Mouse (Mus musculus): ENCODE data around the gene Atxn1.

Gene Atxn1

GRCm38 (mm10) chr13:45962776-45963175, 2.0 kb downstream of the Atxn1 start:
- no peak for DNase-seq (ENCODE audit: low spot score)

- DNase-seq (ENCODE audit: low spot score), result no peak
Measured at GRCm38 (mm10) chr13:45961871-45962630, 2.8 kb downstream of the Atxn1 start.

GRCm38 (mm10) chr13:45960311-45960965, 4.4 kb downstream of the Atxn1 start:
- DNase-seq (ENCODE audit: low spot score), result no peak

GRCm38 (mm10) chr13:45958306-45958705, 6.5 kb downstream of the Atxn1 start:
- no peak for DNase-seq (ENCODE audit: low spot score)

GRCm38 (mm10) chr13:45957629-45958028, 7.2 kb downstream of the Atxn1 start:
- DNase-seq (ENCODE audit: low spot score), result no peak

- DNase-seq (ENCODE audit: low spot score), result no peak
Measured at GRCm38 (mm10) chr13:45956287-45956686, 8.5 kb downstream of the Atxn1 start.

- DNase-seq (ENCODE audit: low spot score), result no peak
Measured at GRCm38 (mm10) chr13:45955370-45956055, 9.3 kb downstream of the Atxn1 start.

- no peak for DNase-seq (ENCODE audit: low spot score)
Measured at GRCm38 (mm10) chr13:45953098-45953497, 11.7 kb downstream of the Atxn1 start.

GRCm38 (mm10) chr13:45951071-45951645, 13.7 kb downstream of the Atxn1 start:
- no peak for DNase-seq (ENCODE audit: low spot score)

- DNase-seq (ENCODE audit: low spot score), result no peak
Measured at GRCm38 (mm10) chr13:45950355-45950861, 14.4 kb downstream of the Atxn1 start.

GRCm38 (mm10) chr13:45946136-45946535, 18.7 kb downstream of the Atxn1 start:
- DNase-seq (ENCODE audit: low spot score), result no peak

GRCm38 (mm10) chr13:45942337-45942736, 22.5 kb downstream of the Atxn1 start:
- DNase-seq (ENCODE audit: low spot score), result no peak

GRCm38 (mm10) chr13:45940714-45941113, 24.1 kb downstream of the Atxn1 start:
- no peak for DNase-seq (ENCODE audit: low spot score)

- DNase-seq (ENCODE audit: low spot score), result no peak
Measured at GRCm38 (mm10) chr13:45939561-45939960, 25.2 kb downstream of the Atxn1 start.

GRCm38 (mm10) chr13:45938083-45938482, 26.7 kb downstream of the Atxn1 start:
- DNase-seq (ENCODE audit: low spot score), result no peak

GRCm38 (mm10) chr13:45936765-45937164, 28.0 kb downstream of the Atxn1 start:
- no peak for DNase-seq (ENCODE audit: low spot score)

GRCm38 (mm10) chr13:45935798-45936197, 29.0 kb downstream of the Atxn1 start:
- no peak for DNase-seq (ENCODE audit: low spot score)

- no peak for DNase-seq (ENCODE audit: low spot score)
Measured at GRCm38 (mm10) chr13:45934841-45935240, 30.0 kb downstream of the Atxn1 start.

GRCm38 (mm10) chr13:45934085-45934484, 30.7 kb downstream of the Atxn1 start:
- no peak for DNase-seq (ENCODE audit: low spot score)

- no peak for DNase-seq (ENCODE audit: low spot score)
Measured at GRCm38 (mm10) chr13:45932491-45932921, 32.3 kb downstream of the Atxn1 start.

- no peak for DNase-seq (ENCODE audit: low spot score)
Measured at GRCm38 (mm10) chr13:45931891-45932290, 32.9 kb downstream of the Atxn1 start.

- no peak for DNase-seq (ENCODE audit: low spot score)
Measured at GRCm38 (mm10) chr13:45931215-45931614, 33.6 kb downstream of the Atxn1 start.

Data from urinary bladder, postnatal 25 days (tissue).